Mouse (Mus musculus) midbrain, embryonic 15.5 days (tissue): ENCODE measurements around the gene Irak4. TPM values are rescaled to one million over a fixed set of nuclear protein-coding genes. Genes with fewer than 3 reads are reported as not detected.
A peak's percentile ranks its signal among the peaks of the same experiment; 100 is the strongest.

Experiments used
- ATAC-seq: fragments of 200-750 bp; cut with Nextera tagmentation; replicated peaks from 2 replicates; pipeline ENCODE4 v1.8.0; 2017; ENCODE audit warnings: moderate TSS enrichment
- H3K27ac ChIP-seq: fragments of 300-500 bp; sonication (generic); 2 replicates; pipeline ENCODE4 v1.5.1; 2015; ENCODE audit warnings: mild to moderate bottlenecking, inconsistent platforms
- H3K27me3 ChIP-seq: fragments of 300-500 bp; sonication (generic); replicated peaks from 2 replicates; pipeline ENCODE4 v1.6.1; 2015; ENCODE audit warnings: inconsistent platforms
- H3K36me3 ChIP-seq: fragments of 300-500 bp; sonication (generic); replicated peaks from 2 replicates; pipeline ENCODE4 v1.6.1; 2015; ENCODE audit warnings: inconsistent platforms
- H3K4me1 ChIP-seq: fragments of 300-500 bp; sonication (generic); 2 replicates; pipeline ENCODE4 v1.6.1; 2015; ENCODE audit warnings: inconsistent platforms
- H3K4me2 ChIP-seq: fragments of 300-500 bp; sonication (generic); 2 replicates; pipeline ENCODE4 v1.6.1; 2015; ENCODE audit warnings: inconsistent platforms, mild to moderate bottlenecking, moderate library complexity
- H3K4me3 ChIP-seq: fragments of 300-500 bp; sonication (generic); 2 replicates; pipeline ENCODE4 v1.5.1; 2015; ENCODE audit warnings: mild to moderate bottlenecking, inconsistent platforms
- H3K9ac ChIP-seq: fragments of 300-500 bp; sonication (generic); 2 replicates; pipeline ENCODE4 v1.6.1; 2015; ENCODE audit warnings: mild to moderate bottlenecking, inconsistent platforms
- H3K9me3 ChIP-seq: fragments of 300-500 bp; sonication (generic); 2 replicates; pipeline ENCODE4 v1.6.1; 2016; ENCODE audit warnings: inconsistent platforms
- WGBS: fragments of 180-500 bp; shearing (Covaris S2); methylation state at CpG from one replicate; pipeline ENCODE4 v1.1.7; 2015; ENCODE audit warnings: mixed read lengths; 5-methylcytosine and 5-hydroxymethylcytosine counted together
- polyA plus RNA-seq: library from polyadenylated mRNA; unstranded; fragments of >200 nt; fragmentation: Nextera tagmentation; extraction: Ambion mirVana; gene quantifications from 2 replicates; pipeline ENCODE4 v1.2.1, GENCODE M21; 2015

The Irak4 gene
- polyA plus RNA-seq, 1 experiment from 2014 or later: 1.3 TPM

- H3K4me2 ChIP-seq: no peak overlapping the region
- no peaks in the 10 kb centered on the region for H3K4me1 ChIP-seq
- H3K36me3 ChIP-seq: no peaks in the 10 kb centered on the region
- H3K27me3 ChIP-seq: no peaks in the 10 kb centered on the region
- H3K4me3 ChIP-seq: no peak overlapping the region
- no peak for ATAC-seq
- no peaks in the 10 kb centered on the region for H3K9me3 ChIP-seq
- no peak overlapping the region for H3K27ac ChIP-seq
- H3K9ac ChIP-seq: no peak overlapping the region
- 92% methylated on average over 6 of the region's 6 CpGs for WGBS
Measured at GRCm38 (mm10) chr15:94532956-94533355, 10.5 kb upstream of the Irak4 start.

- 91% methylated on average over 7 of the region's 7 CpGs for WGBS
- H3K27me3 ChIP-seq: no peaks in the 10 kb centered on the region
- no peaks in the 10 kb centered on the region for H3K36me3 ChIP-seq
- H3K4me1 ChIP-seq: no peaks in the 10 kb centered on the region
- no peak overlapping the region for H3K9ac ChIP-seq
- no peaks in the 10 kb centered on the region for H3K9me3 ChIP-seq
- no peak overlapping the region for H3K4me2 ChIP-seq
- no peak overlapping the region for H3K4me3 ChIP-seq
- ATAC-seq: no peak
- no peak overlapping the region for H3K27ac ChIP-seq
Measured at GRCm38 (mm10) chr15:94535521-94535920, 7.9 kb upstream of the Irak4 start.

- Histone ChIP-seq H3K4me3 (no peak overlapping the region), H3K27ac (no peak overlapping the region), H3K4me2 (no peak overlapping the region), H3K4me1 (peaks cover 6% of the 10 kb centered on the region), H3K9ac (no peak overlapping the region), H3K27me3 (no peaks in the 10 kb centered on the region), H3K9me3 (no peaks in the 10 kb centered on the region), H3K36me3 (no peaks in the 10 kb centered on the region)
- ATAC-seq: no peak
- 93% methylated on average over 3 of the region's 3 CpGs for WGBS
Measured at GRCm38 (mm10) chr15:94539296-94539695, 4.1 kb upstream of the Irak4 start.

GRCm38 (mm10) chr15:94542567-94543408 is 655 bp upstream of the Irak4 start:
- Histone ChIP-seq H3K4me3 (peak overlapping the region; percentile 88), H3K9me3 (no peaks in the 10 kb centered on the region), H3K4me2 (peak overlapping the region; percentile 88), H3K9ac (peak overlapping the region; percentile 61), H3K36me3 (no peaks in the 10 kb centered on the region), H3K4me1 (peaks cover 6% of the 10 kb centered on the region), H3K27me3 (no peaks in the 10 kb centered on the region), H3K27ac (peak overlapping the region; percentile 70)
- WGBS: 9% methylated on average over 22 of the region's 22 CpGs
- ATAC-seq: peak; percentile 91

GRCm38 (mm10) chr15:94544052-94544636 is 701 bp downstream of the Irak4 start:
- Histone ChIP-seq H3K4me3 (peak overlapping the region; percentile 88), H3K9ac (peak overlapping the region; percentile 61), H3K36me3 (no peaks in the 10 kb centered on the region), H3K27me3 (no peaks in the 10 kb centered on the region), H3K27ac (peak overlapping the region; percentile 58; the same call in 1 of the 2 replicates), H3K4me1 (peaks cover 6% of the 10 kb centered on the region), H3K4me2 (peak overlapping the region; percentile 88), H3K9me3 (no peaks in the 10 kb centered on the region)
- WGBS: 40% methylated on average over 9 of the region's 9 CpGs
- ATAC-seq: no peak

GRCm38 (mm10) chr15:94544844-94545243 is 1.4 kb downstream of the Irak4 start:
- no peak for ATAC-seq
- Histone ChIP-seq H3K4me1 (peaks cover 6% of the 10 kb centered on the region), H3K9me3 (no peaks in the 10 kb centered on the region), H3K27ac (no peak overlapping the region), H3K4me3 (no peak overlapping the region), H3K36me3 (no peaks in the 10 kb centered on the region), H3K4me2 (no peak overlapping the region), H3K27me3 (no peaks in the 10 kb centered on the region), H3K9ac (no peak overlapping the region)
- WGBS: 93% methylated on average over 4 of the region's 4 CpGs

GRCm38 (mm10) chr15:94553536-94553935 is 10.1 kb downstream of the Irak4 start:
- ATAC-seq: no peak
- no peaks in the 10 kb centered on the region for H3K9me3 ChIP-seq
- no peaks in the 10 kb centered on the region for H3K4me1 ChIP-seq
- no peak overlapping the region for H3K4me3 ChIP-seq
- no peaks in the 10 kb centered on the region for H3K27me3 ChIP-seq
- no peak overlapping the region for H3K27ac ChIP-seq
- WGBS: 96% methylated on average over 9 of the region's 9 CpGs
- H3K9ac ChIP-seq: no peak overlapping the region
- no peaks in the 10 kb centered on the region for H3K36me3 ChIP-seq
- no peak overlapping the region for H3K4me2 ChIP-seq

- Histone ChIP-seq H3K27me3 (no peaks in the 10 kb centered on the region), H3K4me1 (no peaks in the 10 kb centered on the region), H3K4me2 (no peak overlapping the region), H3K36me3 (no peaks in the 10 kb centered on the region), H3K9me3 (no peaks in the 10 kb centered on the region), H3K27ac (no peak overlapping the region), H3K4me3 (no peak overlapping the region), H3K9ac (no peak overlapping the region)
- ATAC-seq: peak; percentile 65
- 21% methylated on average over 7 of the region's 7 CpGs for WGBS
Measured at GRCm38 (mm10) chr15:94557442-94557841, 14.0 kb downstream of the Irak4 start.

- no peak overlapping the region for H3K27ac ChIP-seq
- H3K9me3 ChIP-seq: no peaks in the 10 kb centered on the region
- H3K9ac ChIP-seq: no peak overlapping the region
- WGBS: 86% methylated on average over 17 of the region's 17 CpGs
- no peaks in the 10 kb centered on the region for H3K27me3 ChIP-seq
- no peak overlapping the region for H3K4me3 ChIP-seq
- ATAC-seq: no peak
- no peaks in the 10 kb centered on the region for H3K4me1 ChIP-seq
- no peaks in the 10 kb centered on the region for H3K36me3 ChIP-seq
- no peak overlapping the region for H3K4me2 ChIP-seq
Measured at GRCm38 (mm10) chr15:94558895-94559656, 15.6 kb downstream of the Irak4 start.

GRCm38 (mm10) chr15:94564909-94565308 is 21.5 kb downstream of the Irak4 start:
- WGBS: 83% methylated on average over 2 of the region's 2 CpGs
- Histone ChIP-seq H3K27ac (no peak overlapping the region), H3K4me1 (no peaks in the 10 kb centered on the region), H3K9ac (no peak overlapping the region), H3K36me3 (no peaks in the 10 kb centered on the region), H3K9me3 (no peaks in the 10 kb centered on the region), H3K4me3 (no peak overlapping the region), H3K27me3 (no peaks in the 10 kb centered on the region), H3K4me2 (no peak overlapping the region)
- no peak for ATAC-seq

GRCm38 (mm10) chr15:94565854-94566253 is 22.4 kb downstream of the Irak4 start:
- Histone ChIP-seq H3K9ac (no peak overlapping the region), H3K27ac (no peak overlapping the region), H3K4me3 (no peak overlapping the region), H3K27me3 (no peaks in the 10 kb centered on the region), H3K9me3 (no peaks in the 10 kb centered on the region), H3K4me2 (no peak overlapping the region), H3K36me3 (no peaks in the 10 kb centered on the region), H3K4me1 (no peaks in the 10 kb centered on the region)
- ATAC-seq: no peak
- WGBS: 88% methylated on average over 9 of the region's 9 CpGs

GRCm38 (mm10) chr15:94568496-94569182 is 25.2 kb downstream of the Irak4 start:
- Histone ChIP-seq H3K27me3 (no peaks in the 10 kb centered on the region), H3K4me1 (no peaks in the 10 kb centered on the region), H3K9me3 (no peaks in the 10 kb centered on the region), H3K4me2 (no peak overlapping the region), H3K36me3 (no peaks in the 10 kb centered on the region), H3K9ac (no peak overlapping the region), H3K4me3 (no peak overlapping the region), H3K27ac (no peak overlapping the region)
- ATAC-seq: no peak
- 90% methylated on average over 10 of the region's 10 CpGs for WGBS
